Comparison of ENCODE assay signal across 13 mouse cellular contexts in genomic region chr7:34607334-34607970, GRCm38 (mm10). TPM values are rescaled to one million over a fixed set of nuclear protein-coding genes. Genes with fewer than 3 reads are reported as not detected.
DNase-seq lines count a peak whose midpoint lies in the region; ATAC-seq lines count a peak whose summit lies in the region.
"Had no signal": no experiment of that assay in that cellular context is flagged by ENCODE, and none has a peak within 500 bp of the region (broad histone marks: within the 10 kb centered on the region; RNA-seq: fewer than 3 reads in every experiment).

No protein-coding gene starts in this region.

- H3K9ac ChIP-seq in lung, embryonic 16.5 days (ENCODE audit: low read length): no peak overlapping the region
- H3K9ac ChIP-seq in forebrain, embryonic 14.5 days (ENCODE audit: low read length): no peak overlapping the region
- no peak overlapping the region for H3K9ac ChIP-seq in limb, embryonic 13.5 days
- H3K9ac ChIP-seq: heart, embryonic 13.5 days had no signal

- H3K9me3 ChIP-seq in lung, embryonic 16.5 days (ENCODE audit: control insufficient read depth, low read length): no peaks in the 10 kb centered on the region
- H3K9me3 ChIP-seq in forebrain, embryonic 14.5 days (replicated peaks; ENCODE audit: control insufficient read depth, low read length): no peaks in the 10 kb centered on the region
- no peaks in the 10 kb centered on the region for H3K9me3 ChIP-seq in limb, embryonic 13.5 days
- H3K9me3 ChIP-seq: heart, embryonic 13.5 days had no signal

- no peaks in the 10 kb centered on the region for H3K27me3 ChIP-seq in lung, embryonic 16.5 days (ENCODE audit: control insufficient read depth, insufficient read depth, low read depth, low read length)
- H3K27me3 ChIP-seq in forebrain, embryonic 14.5 days (replicated peaks; ENCODE audit: control insufficient read depth, insufficient read depth, low read length): no peaks in the 10 kb centered on the region
- H3K27me3 ChIP-seq in limb, embryonic 13.5 days: no peaks in the 10 kb centered on the region
- H3K27me3 ChIP-seq: heart, embryonic 13.5 days had no signal

- WGBS in lung, embryonic 16.5 days: 60% methylated on average over 5 of the region's 5 CpGs
- 68% methylated on average over 5 of the region's 5 CpGs for WGBS in forebrain, embryonic 14.5 days
- WGBS in limb, embryonic 13.5 days: 46% methylated on average over 5 of the region's 5 CpGs

- H3K4me1 ChIP-seq in lung, embryonic 16.5 days (replicated peaks; ENCODE audit: control insufficient read depth, insufficient read depth, low read length): peaks cover 6% of the 10 kb centered on the region; the same call in 1 of the 2 replicates
- H3K4me1 ChIP-seq in forebrain, embryonic 14.5 days (ENCODE audit: control insufficient read depth, insufficient read depth, low read length): peaks cover 12% of the 10 kb centered on the region
- H3K4me1 ChIP-seq in limb, embryonic 13.5 days: peaks cover 54% of the 10 kb centered on the region

- H3K27ac ChIP-seq in lung, embryonic 16.5 days (ENCODE audit: low read length): no peak overlapping the region
- peak overlapping the region; percentile 77 for H3K27ac ChIP-seq in forebrain, embryonic 14.5 days (ENCODE audit: low read depth, low read length)
- peak overlapping the region; percentile 88 for H3K27ac ChIP-seq in limb, embryonic 13.5 days
- H3K27ac ChIP-seq: heart, embryonic 13.5 days had no signal

- H3K4me3 ChIP-seq in lung, embryonic 16.5 days (ENCODE audit: low read length): no peak overlapping the region
- H3K4me3 ChIP-seq in forebrain, embryonic 14.5 days (ENCODE audit: low read depth, low read length): no peak overlapping the region
- H3K4me3 ChIP-seq in limb, embryonic 13.5 days: no peak overlapping the region
- H3K4me3 ChIP-seq: erythroblast, embryonic 14.5 days; heart, embryonic 13.5 days had no signal

- no peaks in the 10 kb centered on the region for H3K36me3 ChIP-seq in lung, embryonic 16.5 days (ENCODE audit: control insufficient read depth, insufficient read depth, low read length)
- no peaks in the 10 kb centered on the region for H3K36me3 ChIP-seq in forebrain, embryonic 14.5 days (ENCODE audit: control insufficient read depth, insufficient read depth, low read length)
- H3K36me3 ChIP-seq in limb, embryonic 13.5 days: no peaks in the 10 kb centered on the region
- H3K36me3 ChIP-seq: heart, embryonic 13.5 days had no signal

- no peak overlapping the region for H3K4me2 ChIP-seq in lung, embryonic 16.5 days (ENCODE audit: low read depth, low read length)
- no peak overlapping the region for H3K4me2 ChIP-seq in forebrain, embryonic 14.5 days (ENCODE audit: low read length)
- peak overlapping the region; percentile 53; the same call in 1 of the 2 replicates for H3K4me2 ChIP-seq in limb, embryonic 13.5 days (replicated peaks)
- H3K4me2 ChIP-seq: heart, embryonic 13.5 days had no signal

- DNase-seq in lung, adult 18-20 months: no peak
- peak; percentile 19 for DNase-seq in forebrain, embryonic 14.5 days (ENCODE audit: low spot score)
- peak; percentile 58 for DNase-seq in testis, postnatal 10 days (ENCODE audit: low spot score)
- no peak for DNase-seq in adrenal gland, adult (ENCODE audit: inconsistent age in 2 of 2, low spot score in 1 of 2)
- no peak for DNase-seq in yolk sac, embryonic 10.5 days (ENCODE audit: low spot score)
- DNase-seq: kidney, adult 18-20 months; lung, adult 2 months; right cerebral cortex, postnatal 14 days had no signal

- 0 out of 2 replicates have a peak, but pooled peaks have one; percentile 10 for ATAC-seq in lung, embryonic 16.5 days (ENCODE audit: low read depth)
- peak; percentile 44 for ATAC-seq in forebrain, embryonic 14.5 days
- ATAC-seq in limb, embryonic 13.5 days (ENCODE audit: low FRiP score, low read depth): no peak; the same call in 1 of the 2 replicates
- ATAC-seq in megakaryocyte progenitor cell, adult 5-6 weeks (replicated peaks; ENCODE audit: poor library complexity): no peak

RNA-seq across cellular contexts. Expression of gene Kctd15, which starts 49.1 kb away (rescaled TPM):
- 12.5 and 12.6 TPM in 2 replicates for polyA plus RNA-seq in lung, embryonic 16.5 days (2015; fragmentation: Nextera tagmentation; extraction: Ambion mirVana)
- 13.9 and 16.0 TPM in 2 replicates for polyA plus RNA-seq in forebrain, embryonic 14.5 days (2014; fragmentation: Nextera tagmentation; extraction: Ambion mirVana)
- 42.8 and 45.7 TPM in 2 replicates for polyA plus RNA-seq in limb, embryonic 13.5 days (2015; fragmentation: Nextera tagmentation; extraction: Ambion mirVana)
- 0.22 TPM in 1 of 2 replicates, not detected in the other for total RNA-seq in megakaryocyte progenitor cell, adult 5-6 weeks (2015)
- not detected in 2 replicates for total RNA-seq in megakaryocyte progenitor cell, adult 5-6 weeks (2017)
- polyA plus RNA-seq: erythroblast, embryonic 14.5 days had no signal

Comparison
In these comparisons a context has a peak if more than half of its experiments do, and no peak if none do; other contexts are left out.
1. ATAC-seq: peak in lung, embryonic 16.5 days (single experiment) and forebrain, embryonic 14.5 days (single experiment); none in limb, embryonic 13.5 days (single experiment) and megakaryocyte progenitor cell, adult 5-6 weeks (single experiment).
2. DNase-seq: peak in forebrain, embryonic 14.5 days (single experiment) and testis, postnatal 10 days (single experiment); none in lung, adult 18-20 months (0 of 2), adrenal gland, adult (0 of 2) and yolk sac, embryonic 10.5 days (single experiment).